Comparison of ENCODE assay signal across 9 mouse cellular contexts in the genomic region with DNA sequence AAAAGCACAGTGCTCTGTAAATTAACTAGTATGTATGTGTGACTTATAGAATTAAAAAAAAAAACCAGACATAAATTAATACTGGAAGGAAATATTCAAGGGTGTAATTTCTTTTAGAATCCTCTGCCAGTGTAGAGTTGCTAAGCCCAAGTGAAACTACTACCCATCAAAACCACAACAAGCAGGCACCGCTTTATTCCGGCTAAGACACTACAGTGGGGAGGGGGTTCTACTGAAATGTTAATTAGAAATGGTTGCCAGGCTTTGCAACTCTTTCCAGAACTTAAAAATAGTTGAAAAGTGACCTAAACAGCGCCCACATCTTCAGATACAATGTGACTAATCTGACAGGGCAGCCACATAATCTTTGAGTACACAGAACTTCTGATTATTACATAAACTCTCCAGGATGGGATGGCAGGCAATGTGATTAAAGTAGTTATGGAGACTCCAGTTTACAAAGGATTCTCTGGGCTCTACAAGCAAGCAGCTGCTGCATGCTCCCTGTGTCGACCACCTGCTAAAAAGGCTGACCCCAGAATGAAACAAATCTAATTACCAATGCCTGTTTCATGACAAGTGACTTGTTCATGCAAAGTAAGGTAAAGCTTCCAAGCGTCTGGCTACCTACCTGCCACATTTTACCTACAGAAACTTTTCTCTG. TPM values are rescaled to one million over a fixed set of nuclear protein-coding genes. Genes with fewer than 3 reads are reported as not detected.
DNase-seq lines count a peak whose midpoint lies in the region; ATAC-seq lines count a peak whose summit lies in the region.
"Had no signal": no experiment of that assay in that cellular context is flagged by ENCODE, and none has a peak within 500 bp of the region (broad histone marks: within the 10 kb centered on the region; RNA-seq: fewer than 3 reads in every experiment).

No protein-coding gene starts in this region.

- no peak for ATAC-seq in kidney, embryonic 14.5 days (ENCODE audit: low FRiP score, low TSS enrichment)
- no peak for ATAC-seq in embryonic facial prominence, embryonic 12.5 days (ENCODE audit: insufficient number of reproducible peaks, insufficient read depth, low FRiP score, low TSS enrichment)
- ATAC-seq in intestine, embryonic 15.5 days = no peak
- ATAC-seq in neural tube, embryonic 12.5 days (ENCODE audit: low FRiP score, low read depth) = no peak

- H3K4me1 ChIP-seq in kidney, embryonic 14.5 days (ENCODE audit: control insufficient read depth, insufficient read depth, low read length) = peaks cover 13% of the 10 kb centered on the region; the same call in 1 of the 2 replicates
- H3K4me1 ChIP-seq in embryonic facial prominence, embryonic 12.5 days = peaks cover 33% of the 10 kb centered on the region
- peaks cover 13% of the 10 kb centered on the region for H3K4me1 ChIP-seq in intestine, embryonic 15.5 days (replicated peaks)
- H3K4me1 ChIP-seq in neural tube, embryonic 12.5 days = peaks cover 43% of the 10 kb centered on the region

- H3K9me3 ChIP-seq in kidney, embryonic 14.5 days (ENCODE audit: control insufficient read depth, low read length) = no peaks in the 10 kb centered on the region
- H3K9me3 ChIP-seq in embryonic facial prominence, embryonic 12.5 days = no peaks in the 10 kb centered on the region
- H3K9me3 ChIP-seq in intestine, embryonic 15.5 days = no peaks in the 10 kb centered on the region
- H3K9me3 ChIP-seq in neural tube, embryonic 12.5 days = no peaks in the 10 kb centered on the region

- no peak for DNase-seq in kidney, postnatal 25 days
- DNase-seq in cerebellum, postnatal 10 days = no peak
- no peak for DNase-seq in adrenal gland, postnatal 25 days
- DNase-seq in thymus, postnatal 10 days (ENCODE audit: low spot score in 2 of 2) = no peak
- DNase-seq: cerebellum, adult 9-11 months had no signal

- peak overlapping the region; percentile 82 for H3K4me3 ChIP-seq in kidney, embryonic 14.5 days (ENCODE audit: low read length)
- peak overlapping the region; percentile 93 for H3K4me3 ChIP-seq in embryonic facial prominence, embryonic 12.5 days
- peak overlapping the region; percentile 91 for H3K4me3 ChIP-seq in intestine, embryonic 15.5 days (replicated peaks)
- H3K4me3 ChIP-seq in neural tube, embryonic 12.5 days = peak overlapping the region; percentile 99

- peak overlapping the region; percentile 59; the same call in 1 of the 2 replicates for H3K27ac ChIP-seq in kidney, embryonic 14.5 days (ENCODE audit: low read depth, low read length)
- peak overlapping the region; percentile 46 for H3K27ac ChIP-seq in embryonic facial prominence, embryonic 12.5 days
- no peak overlapping the region for H3K27ac ChIP-seq in intestine, embryonic 15.5 days
- H3K27ac ChIP-seq in neural tube, embryonic 12.5 days = no peak overlapping the region

- H3K36me3 ChIP-seq in kidney, embryonic 14.5 days (ENCODE audit: control insufficient read depth, insufficient read depth, low read length) = no peaks in the 10 kb centered on the region
- no peaks in the 10 kb centered on the region for H3K36me3 ChIP-seq in embryonic facial prominence, embryonic 12.5 days
- H3K36me3 ChIP-seq in intestine, embryonic 15.5 days = no peaks in the 10 kb centered on the region
- H3K36me3 ChIP-seq in neural tube, embryonic 12.5 days = no peaks in the 10 kb centered on the region

- H3K4me2 ChIP-seq in kidney, embryonic 14.5 days (replicated peaks; ENCODE audit: low read depth, low read length) = peak overlapping the region; percentile 92
- peak overlapping the region; percentile 83 for H3K4me2 ChIP-seq in embryonic facial prominence, embryonic 12.5 days (replicated peaks)
- H3K4me2 ChIP-seq in intestine, embryonic 15.5 days (replicated peaks) = peak overlapping the region; percentile 82
- H3K4me2 ChIP-seq in neural tube, embryonic 12.5 days (replicated peaks) = peak overlapping the region; percentile 84

- peak overlapping the region; percentile 89 for H3K9ac ChIP-seq in kidney, embryonic 14.5 days (ENCODE audit: low read depth, low read length)
- peak overlapping the region; percentile 97 for H3K9ac ChIP-seq in embryonic facial prominence, embryonic 12.5 days
- peak overlapping the region; percentile 14; the same call in 1 of the 2 replicates for H3K9ac ChIP-seq in intestine, embryonic 15.5 days
- peak overlapping the region; percentile 98 for H3K9ac ChIP-seq in neural tube, embryonic 12.5 days

- H3K27me3 ChIP-seq in kidney, embryonic 14.5 days (ENCODE audit: control insufficient read depth, insufficient read depth, low read length) = 0 out of 2 replicates have a peak, but pooled peaks cover 4% of the 10 kb centered on the region
- H3K27me3 ChIP-seq in embryonic facial prominence, embryonic 12.5 days = no peaks in the 10 kb centered on the region
- H3K27me3 ChIP-seq in intestine, embryonic 15.5 days (replicated peaks) = no peaks in the 10 kb centered on the region
- H3K27me3 ChIP-seq in neural tube, embryonic 12.5 days (replicated peaks) = no peaks in the 10 kb centered on the region

- WGBS in kidney, embryonic 14.5 days = 64% methylated on average over 5 of the region's 5 CpGs
- 9% methylated on average over 5 of the region's 5 CpGs for WGBS in embryonic facial prominence, embryonic 12.5 days
- WGBS in intestine, embryonic 15.5 days = 38% methylated on average over 5 of the region's 5 CpGs
- WGBS in neural tube, embryonic 12.5 days = 15% methylated on average over 5 of the region's 5 CpGs

RNA-seq across cellular contexts. Expression of a gene that starts 3.2 kb away (rescaled TPM):
- polyA plus RNA-seq in kidney, embryonic 14.5 days (2014; fragmentation: Nextera tagmentation; extraction: Ambion mirVana) = 26.3 and 34.1 TPM in 2 replicates
- polyA plus RNA-seq in embryonic facial prominence, embryonic 12.5 days (2016; fragmentation: Nextera tagmentation; extraction: Ambion mirVana) = 49.4 and 51.6 TPM in 2 replicates
- polyA plus RNA-seq in intestine, embryonic 15.5 days (2015; fragmentation: Nextera tagmentation; extraction: Ambion mirVana) = 14.1 TPM in 2 replicates
- polyA plus RNA-seq in neural tube, embryonic 12.5 days (2016; fragmentation: Nextera tagmentation; extraction: Ambion mirVana) = 45.5 and 50.8 TPM in 2 replicates
- total RNA-seq in adrenal gland, postnatal 25 days (2021) = 17.1 and 17.8 TPM in 2 replicates

RNA-seq across cellular contexts. Expression of a gene that starts 32.5 kb away (rescaled TPM):
- 150 and 183 TPM in 2 replicates for polyA plus RNA-seq in kidney, embryonic 14.5 days (2014; fragmentation: Nextera tagmentation; extraction: Ambion mirVana)
- polyA plus RNA-seq in embryonic facial prominence, embryonic 12.5 days (2016; fragmentation: Nextera tagmentation; extraction: Ambion mirVana) = 209 and 217 TPM in 2 replicates
- 107 and 121 TPM in 2 replicates for polyA plus RNA-seq in intestine, embryonic 15.5 days (2015; fragmentation: Nextera tagmentation; extraction: Ambion mirVana)
- 197 and 204 TPM in 2 replicates for polyA plus RNA-seq in neural tube, embryonic 12.5 days (2016; fragmentation: Nextera tagmentation; extraction: Ambion mirVana)
- total RNA-seq in adrenal gland, postnatal 25 days (2021) = 96.4 and 106 TPM in 2 replicates

Comparison
In these comparisons a context has a peak if more than half of its experiments do, and no peak if none do; other contexts are left out.
1. H3K27ac ChIP-seq: peak in kidney, embryonic 14.5 days (single experiment) and embryonic facial prominence, embryonic 12.5 days (single experiment); none in intestine, embryonic 15.5 days (single experiment) and neural tube, embryonic 12.5 days (single experiment).
2. H3K9ac ChIP-seq: peak in every context shown above with its lines; median percentile 98 in neural tube, embryonic 12.5 days; 97 in embryonic facial prominence, embryonic 12.5 days; 89 in kidney, embryonic 14.5 days; 14 in intestine, embryonic 15.5 days.
3. Peak in every context shown above with its lines, with median percentiles within 50 percentile points of each other: H3K4me2 ChIP-seq and H3K4me3 ChIP-seq.